Mouse (Mus musculus): ENCODE results near the gene Adam17. TPM values are rescaled to one million over a fixed set of nuclear protein-coding genes. Genes with fewer than 3 reads are reported as not detected.

The Adam17 gene
- polyA plus RNA-seq, 1 experiment from 2014 or later = 42.2 TPM

DNA sequence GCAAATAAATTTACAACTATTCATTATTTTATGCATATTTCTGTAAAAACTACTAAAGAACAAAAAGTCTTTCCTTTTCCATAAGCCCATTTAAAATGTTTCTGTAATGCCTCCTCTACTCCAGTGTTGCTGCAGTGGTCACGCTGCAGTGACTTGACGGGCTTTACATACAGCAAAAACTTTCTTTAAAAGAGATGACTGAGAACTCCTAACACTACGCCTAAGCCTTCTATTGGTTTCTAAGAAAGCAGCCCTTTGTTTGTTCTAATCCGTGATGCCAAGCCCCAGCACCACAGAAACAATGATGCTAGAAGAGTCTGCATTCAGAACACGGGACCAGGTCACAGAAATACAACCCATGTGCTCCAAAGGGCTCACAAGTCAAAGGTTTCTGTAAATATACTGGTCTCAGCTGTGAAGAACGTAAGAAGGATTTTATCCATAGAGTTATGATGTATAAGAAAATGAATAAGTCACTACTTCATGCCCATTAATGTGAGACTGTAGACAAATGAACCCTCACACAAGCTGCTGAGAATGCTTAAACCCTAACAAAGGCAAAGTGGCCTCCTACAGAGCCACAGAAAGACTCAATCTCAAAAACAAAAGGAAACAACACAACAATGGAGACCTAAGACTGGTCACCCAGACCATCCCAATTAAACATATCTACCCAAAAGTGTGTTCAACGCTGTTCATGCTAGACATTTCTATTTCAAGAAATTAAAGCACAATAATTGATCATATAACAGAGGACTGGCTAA, 23.1 kb downstream of the Adam17 start:
- Histone ChIP-seq H3K4me3 (no peak overlapping the region), H3K9me3 (no peaks in the 10 kb centered on the region), H3K27ac (no peak overlapping the region), H3K9ac (no peak overlapping the region), H3K4me1 (no peaks in the 10 kb centered on the region), H3K4me2 (no peak overlapping the region), H3K36me3 (peaks cover 70% of the 10 kb centered on the region), H3K27me3 (no peaks in the 10 kb centered on the region)
- no peak for ATAC-seq (ENCODE audit: insufficient number of reproducible peaks, insufficient read depth, low FRiP score, low TSS enrichment, low read depth)
- WGBS = 58% methylated on average over 7 of the region's 7 CpGs

GRCm38 (mm10) chr12:21346972-21347371, 26.5 kb downstream of the Adam17 start:
- Histone ChIP-seq H3K4me1 (no peaks in the 10 kb centered on the region), H3K27ac (no peak overlapping the region), H3K9ac (no peak overlapping the region), H3K27me3 (no peaks in the 10 kb centered on the region), H3K36me3 (peaks cover 58% of the 10 kb centered on the region), H3K4me2 (no peak overlapping the region), H3K9me3 (no peaks in the 10 kb centered on the region), H3K4me3 (no peak overlapping the region)
- WGBS = 91% methylated on average over 7 of the region's 7 CpGs
- ATAC-seq (ENCODE audit: insufficient number of reproducible peaks, insufficient read depth, low FRiP score, low TSS enrichment, low read depth) = no peak

GRCm38 (mm10) chr12:21340674-21341073, 32.8 kb downstream of the Adam17 start:
- 94% methylated on average over 5 of the region's 5 CpGs for WGBS
- Histone ChIP-seq H3K9ac (no peak overlapping the region), H3K36me3 (peaks cover 68% of the 10 kb centered on the region), H3K27ac (no peak overlapping the region), H3K27me3 (no peaks in the 10 kb centered on the region), H3K9me3 (no peaks in the 10 kb centered on the region), H3K4me3 (no peak overlapping the region), H3K4me1 (no peaks in the 10 kb centered on the region), H3K4me2 (no peak overlapping the region)
- ATAC-seq (ENCODE audit: insufficient number of reproducible peaks, insufficient read depth, low FRiP score, low TSS enrichment, low read depth) = no peak

DNA sequence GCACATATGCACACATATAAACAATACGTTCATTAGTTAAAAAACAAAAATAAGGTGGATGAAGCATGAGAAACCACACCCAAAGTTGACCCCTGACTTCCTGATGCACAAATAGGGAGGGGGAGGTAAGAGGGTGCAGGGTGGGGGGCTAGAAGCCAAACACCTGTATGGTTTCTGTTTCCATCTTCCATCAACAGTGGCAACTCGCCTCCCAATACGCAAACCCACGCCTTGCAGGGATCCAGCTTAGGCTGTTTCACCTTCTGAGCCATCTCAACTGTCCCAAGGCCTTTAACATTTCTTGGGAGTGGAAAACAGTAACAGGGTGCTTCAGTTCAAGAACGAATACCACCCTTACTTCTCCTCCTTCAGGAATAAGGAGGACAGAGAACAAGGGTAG, 36.3 kb downstream of the Adam17 start:
- ATAC-seq (ENCODE audit: insufficient number of reproducible peaks, insufficient read depth, low FRiP score, low TSS enrichment, low read depth) = no peak
- peaks cover 80% of the 10 kb centered on the region for H3K36me3 ChIP-seq
- no peak overlapping the region for H3K4me2 ChIP-seq
- no peak overlapping the region for H3K9ac ChIP-seq
- no peaks in the 10 kb centered on the region for H3K27me3 ChIP-seq
- H3K27ac ChIP-seq = no peak overlapping the region
- H3K4me3 ChIP-seq = no peak overlapping the region
- WGBS = 94% methylated on average over 5 of the region's 5 CpGs
- H3K9me3 ChIP-seq = no peaks in the 10 kb centered on the region
- no peaks in the 10 kb centered on the region for H3K4me1 ChIP-seq

DNA sequence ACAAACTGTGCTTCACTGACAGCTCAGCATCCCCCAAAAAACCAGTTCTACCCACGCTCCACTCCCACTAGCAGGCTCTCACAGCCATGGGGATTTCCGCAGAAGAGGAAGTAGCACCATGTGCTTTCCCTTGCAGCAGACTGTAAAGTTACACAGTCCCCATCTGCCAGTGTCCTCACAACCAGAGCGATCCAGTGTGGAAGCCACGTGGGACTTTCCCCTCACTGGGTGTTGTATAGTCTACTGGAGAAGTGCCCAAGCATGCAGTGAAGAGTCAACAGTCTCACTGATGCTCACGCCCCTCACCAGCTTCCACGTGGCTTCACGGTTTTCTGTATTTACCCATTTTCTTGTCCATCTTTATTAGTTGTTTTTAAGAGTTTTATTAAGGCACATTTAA, 37.6 kb downstream of the Adam17 start:
- Histone ChIP-seq H3K27ac (no peak overlapping the region), H3K4me3 (no peak overlapping the region), H3K27me3 (no peaks in the 10 kb centered on the region), H3K4me1 (no peaks in the 10 kb centered on the region), H3K9ac (no peak overlapping the region), H3K36me3 (peaks cover 83% of the 10 kb centered on the region), H3K9me3 (no peaks in the 10 kb centered on the region), H3K4me2 (no peak overlapping the region)
- no peak for ATAC-seq (ENCODE audit: insufficient number of reproducible peaks, insufficient read depth, low FRiP score, low TSS enrichment, low read depth)
- 92% methylated on average over 7 of the region's 7 CpGs for WGBS

DNA sequence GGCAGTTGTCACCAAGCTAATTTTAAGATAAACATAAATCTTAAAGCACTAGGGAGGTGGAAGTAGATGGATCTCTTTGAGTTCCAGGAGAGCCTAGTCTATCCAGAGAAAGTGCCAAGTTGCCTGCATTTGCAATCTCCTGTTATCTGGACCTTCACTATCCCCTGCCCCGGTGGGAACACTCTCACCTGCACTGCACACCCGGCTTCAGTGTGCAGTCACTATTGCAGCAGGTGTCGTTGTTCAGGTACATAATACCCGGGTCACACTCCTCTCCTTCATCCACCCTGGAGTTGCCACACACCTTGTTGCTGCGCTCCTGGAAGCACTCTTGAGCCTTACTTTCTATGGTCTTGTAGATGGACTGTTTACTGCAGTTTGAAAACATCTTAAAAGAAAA, 39.7 kb downstream of the Adam17 start:
- ATAC-seq (ENCODE audit: insufficient number of reproducible peaks, insufficient read depth, low FRiP score, low TSS enrichment, low read depth) = no peak
- Histone ChIP-seq H3K4me1 (no peaks in the 10 kb centered on the region), H3K36me3 (peaks cover 80% of the 10 kb centered on the region), H3K9me3 (no peaks in the 10 kb centered on the region), H3K27me3 (no peaks in the 10 kb centered on the region), H3K4me3 (no peak overlapping the region), H3K27ac (no peak overlapping the region), H3K9ac (no peak overlapping the region), H3K4me2 (no peak overlapping the region)
- WGBS = 93% methylated on average over 5 of the region's 5 CpGs

GRCm38 (mm10) chr12:21333021-21333420, 40.4 kb downstream of the Adam17 start:
- no peak for ATAC-seq (ENCODE audit: insufficient number of reproducible peaks, insufficient read depth, low FRiP score, low TSS enrichment, low read depth)
- 95% methylated on average over 7 of the region's 7 CpGs for WGBS
- peaks cover 80% of the 10 kb centered on the region for H3K36me3 ChIP-seq

GRCm38 (mm10) chr12:21331711-21332110, 41.7 kb downstream of the Adam17 start:
- Histone ChIP-seq H3K4me1 (no peaks in the 10 kb centered on the region), H3K4me2 (no peak overlapping the region), H3K9me3 (no peaks in the 10 kb centered on the region), H3K27me3 (no peaks in the 10 kb centered on the region), H3K9ac (no peak overlapping the region), H3K4me3 (no peak overlapping the region), H3K36me3 (peaks cover 87% of the 10 kb centered on the region), H3K27ac (no peak overlapping the region)
- WGBS = 81% methylated on average over 6 of the region's 6 CpGs
- no peak for ATAC-seq (ENCODE audit: insufficient number of reproducible peaks, insufficient read depth, low FRiP score, low TSS enrichment, low read depth)

More at GRCm38 (mm10) chr12:21333021-21333420, 40.4 kb downstream of the Adam17 start:
- H3K9me3 ChIP-seq = no peaks in the 10 kb centered on the region
- H3K4me2 ChIP-seq = no peak overlapping the region
- H3K4me3 ChIP-seq = no peak overlapping the region
- no peaks in the 10 kb centered on the region for H3K27me3 ChIP-seq
- H3K9ac ChIP-seq = no peak overlapping the region
- H3K4me1 ChIP-seq = no peaks in the 10 kb centered on the region
- no peak overlapping the region for H3K27ac ChIP-seq

- Histone ChIP-seq H3K36me3 (peaks cover 87% of the 10 kb centered on the region), H3K9me3 (no peaks in the 10 kb centered on the region), H3K9ac (no peak overlapping the region), H3K27ac (no peak overlapping the region), H3K4me1 (no peaks in the 10 kb centered on the region), H3K4me3 (no peak overlapping the region), H3K27me3 (no peaks in the 10 kb centered on the region), H3K4me2 (no peak overlapping the region)
- 87% methylated on average over 10 of the region's 10 CpGs for WGBS
- ATAC-seq (ENCODE audit: insufficient number of reproducible peaks, insufficient read depth, low FRiP score, low TSS enrichment, low read depth) = no peak
These were observed 42.4 kb downstream of the Adam17 start for GRCm38 (mm10) chr12:21330961-21331576.

GRCm38 (mm10) chr12:21329661-21330400, 43.6 kb downstream of the Adam17 start:
- Histone ChIP-seq H3K9ac (no peak overlapping the region), H3K4me3 (no peak overlapping the region), H3K27me3 (no peaks in the 10 kb centered on the region), H3K4me2 (no peak overlapping the region), H3K4me1 (no peaks in the 10 kb centered on the region), H3K9me3 (no peaks in the 10 kb centered on the region), H3K27ac (no peak overlapping the region), H3K36me3 (peaks cover 88% of the 10 kb centered on the region)
- ATAC-seq (ENCODE audit: insufficient number of reproducible peaks, insufficient read depth, low FRiP score, low TSS enrichment, low read depth) = no peak
- 90% methylated on average over 9 of the region's 9 CpGs for WGBS

DNA sequence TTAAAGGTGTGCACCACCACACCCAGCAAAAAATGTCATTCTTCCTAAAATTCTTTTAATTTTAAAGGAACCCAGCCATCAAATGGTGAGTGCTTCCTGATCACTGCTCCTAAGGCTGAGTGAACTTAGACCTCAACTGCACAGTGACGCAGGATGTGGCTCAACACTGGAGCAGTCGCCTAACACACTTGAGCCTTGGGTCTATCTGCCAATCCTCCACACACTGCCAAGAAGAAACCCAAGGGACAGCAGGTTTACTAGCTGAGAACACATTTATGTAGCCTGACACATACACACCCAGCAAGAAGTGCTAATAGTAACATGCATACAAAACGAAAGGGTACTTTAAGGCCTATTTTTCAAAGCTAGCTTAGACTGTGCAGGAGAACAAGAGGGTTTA, 47.1 kb downstream of the Adam17 start:
- Histone ChIP-seq H3K9ac (no peak overlapping the region), H3K27me3 (no peaks in the 10 kb centered on the region), H3K4me3 (no peak overlapping the region), H3K27ac (no peak overlapping the region), H3K4me2 (no peak overlapping the region), H3K4me1 (no peaks in the 10 kb centered on the region), H3K9me3 (no peaks in the 10 kb centered on the region), H3K36me3 (peaks cover 82% of the 10 kb centered on the region)
- no peak for ATAC-seq (ENCODE audit: insufficient number of reproducible peaks, insufficient read depth, low FRiP score, low TSS enrichment, low read depth)
- WGBS = 93% methylated on average over 3 of the region's 3 CpGs

DNA sequence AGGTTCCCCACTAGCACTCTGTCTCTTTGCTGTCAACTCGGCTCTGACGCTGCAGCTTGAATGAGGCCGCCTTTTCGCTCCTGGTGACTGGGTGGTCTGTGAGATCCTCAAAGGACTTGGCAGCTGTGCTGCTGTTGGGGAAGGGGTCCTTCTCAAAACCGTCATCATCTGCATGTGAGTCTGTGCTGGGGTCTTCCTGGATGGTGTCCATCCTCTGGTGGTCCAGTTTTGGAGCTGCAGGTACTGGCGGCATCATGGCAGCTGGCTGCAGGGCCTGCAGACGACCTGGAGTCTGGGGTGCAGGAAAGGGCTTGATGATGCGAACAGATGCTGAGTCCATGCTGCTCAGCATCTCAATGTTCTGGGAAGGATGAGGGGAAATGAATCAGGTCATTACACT, 48.2 kb downstream of the Adam17 start:
- Histone ChIP-seq H3K4me3 (no peak overlapping the region), H3K9me3 (no peaks in the 10 kb centered on the region), H3K27ac (no peak overlapping the region), H3K36me3 (peaks cover 84% of the 10 kb centered on the region), H3K27me3 (no peaks in the 10 kb centered on the region), H3K9ac (no peak overlapping the region), H3K4me1 (no peaks in the 10 kb centered on the region), H3K4me2 (no peak overlapping the region)
- ATAC-seq (ENCODE audit: insufficient number of reproducible peaks, insufficient read depth, low FRiP score, low TSS enrichment, low read depth) = no peak
- 87% methylated on average over 8 of the region's 8 CpGs for WGBS
